Mouse (Mus musculus) left cerebral cortex, postnatal 10 days (tissue): ENCODE data around the gene Dll4. TPM values are rescaled to one million over a fixed set of nuclear protein-coding genes. Genes with fewer than 3 reads are reported as not detected.

ENCODE experiments used
- DNase-seq, 2 experiments: peaks; one replicate each; pipeline ENCODE4 v3.0.0; 2021 to 2022; ENCODE audit warnings: low spot score in 2 of 2, mixed read lengths in 1 of 2; ENCODE audit errors: extremely low spot score in 1 of 2
- intact Hi-C: fragments of 180-260 bp; cut with DNase I; formaldehyde crosslinking; loops from one replicate; pipeline ENCODE4 v1.15.1; 2025
- total RNA-seq, 2 experiments: library from RNA; stranded (reverse); gene quantifications; 2 replicates each; pipeline ENCODE4 v1.2.3; 2021

Dll4 gene
- total RNA-seq, 2 experiments from 2014 or later: 5.5 to 6.7 TPM

DNA sequence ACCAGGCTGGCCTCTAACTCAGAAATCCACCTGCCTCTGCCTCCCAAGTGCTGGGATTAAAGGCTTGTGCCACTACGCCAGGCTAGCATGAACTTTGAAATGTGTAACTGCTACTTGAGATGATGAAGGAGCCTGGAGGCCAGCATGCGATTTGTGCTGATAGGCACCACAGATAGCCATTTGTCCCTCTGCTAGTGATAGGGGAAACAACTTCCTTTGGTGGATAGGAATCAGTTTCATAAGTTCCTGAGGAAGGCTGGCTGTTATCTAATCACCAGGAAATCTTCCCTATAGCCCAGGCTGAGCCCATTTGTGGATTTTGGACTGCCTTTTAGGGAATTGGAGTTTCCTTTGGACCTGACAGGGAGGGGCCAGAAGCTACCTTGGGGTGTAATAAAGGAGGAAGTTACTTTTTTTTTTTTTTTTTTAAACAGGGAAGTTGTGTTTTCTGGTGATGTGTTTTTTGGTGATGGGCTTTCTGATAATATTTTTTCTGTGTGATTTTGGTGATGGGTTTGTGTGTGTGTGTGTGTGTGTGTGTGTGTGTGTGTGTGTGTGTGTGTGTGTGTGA lies 34.2 kb downstream of the Dll4 start:
- intact Hi-C loops: no loop called here
- no peak for DNase-seq

DNA sequence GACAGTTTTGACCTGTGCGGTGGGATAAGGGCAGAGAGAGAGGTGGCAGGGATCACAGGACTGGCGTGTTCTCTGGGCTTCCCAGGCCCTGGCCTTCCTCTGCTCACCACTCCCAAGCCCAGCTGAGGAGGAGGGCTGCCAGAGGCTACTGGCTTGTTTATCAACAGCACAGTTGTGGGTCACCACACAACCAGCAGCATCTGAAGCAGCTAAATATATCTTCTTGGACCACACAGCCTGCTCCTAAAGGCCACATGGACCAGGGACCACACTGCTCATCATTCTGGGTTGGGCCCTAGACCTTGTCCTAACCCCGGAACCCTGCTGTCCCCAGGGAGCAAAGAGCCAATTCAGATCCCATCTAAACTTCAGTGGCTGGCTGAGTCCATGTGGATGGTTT lies 39.4 kb downstream of the Dll4 start:
- DNase-seq: peak in 1 of 2 experiments; percentile 36
- intact Hi-C loops: no loop called here

- intact Hi-C loops: no loop called here
- no peak for DNase-seq
These were observed 41.8 kb downstream of the Dll4 start for GRCm38 (mm10) chr2:119367346-119367745.

DNA sequence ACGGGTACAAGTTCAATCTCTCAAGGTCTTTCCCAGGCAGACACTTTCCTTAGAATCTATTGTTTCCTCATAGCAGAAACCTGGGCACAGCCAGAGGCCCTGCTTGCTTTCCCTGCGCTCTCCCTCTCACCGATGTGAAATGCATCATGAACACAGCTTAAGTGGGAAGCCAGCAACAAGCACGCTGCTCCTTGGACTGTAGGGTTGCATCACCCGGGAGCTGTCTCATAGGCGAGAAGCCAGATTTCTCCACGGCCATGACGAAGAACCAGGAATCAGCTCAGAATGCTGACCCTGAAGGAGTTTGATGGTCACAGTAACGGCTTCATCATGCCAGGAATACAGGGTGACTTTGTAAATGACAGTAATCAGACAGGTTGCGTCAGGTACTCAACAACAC lies 44.5 kb downstream of the Dll4 start:
- intact Hi-C loops: no loop called here
- no peak for DNase-seq

DNA sequence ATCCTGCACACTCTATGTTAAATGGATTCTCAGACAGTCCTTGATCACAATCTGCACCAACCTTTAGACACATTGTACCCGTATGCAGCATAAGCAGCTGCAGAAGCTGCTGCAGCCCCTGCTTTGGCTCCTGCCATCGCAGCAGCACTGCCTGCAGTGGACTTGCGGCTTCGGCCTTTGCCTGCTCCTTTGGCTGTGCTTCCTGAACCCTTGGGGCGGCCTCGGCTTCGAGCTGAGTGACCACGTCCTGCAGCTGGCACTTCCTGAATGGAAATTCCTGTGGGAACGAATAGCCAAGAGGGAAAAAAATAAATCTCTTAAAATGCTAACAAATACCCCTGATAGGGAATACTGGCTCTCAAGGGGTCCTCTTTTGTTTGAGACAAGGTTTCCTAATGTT lies 51.7 kb downstream of the Dll4 start:
- intact Hi-C loops: no loop called here

DNA sequence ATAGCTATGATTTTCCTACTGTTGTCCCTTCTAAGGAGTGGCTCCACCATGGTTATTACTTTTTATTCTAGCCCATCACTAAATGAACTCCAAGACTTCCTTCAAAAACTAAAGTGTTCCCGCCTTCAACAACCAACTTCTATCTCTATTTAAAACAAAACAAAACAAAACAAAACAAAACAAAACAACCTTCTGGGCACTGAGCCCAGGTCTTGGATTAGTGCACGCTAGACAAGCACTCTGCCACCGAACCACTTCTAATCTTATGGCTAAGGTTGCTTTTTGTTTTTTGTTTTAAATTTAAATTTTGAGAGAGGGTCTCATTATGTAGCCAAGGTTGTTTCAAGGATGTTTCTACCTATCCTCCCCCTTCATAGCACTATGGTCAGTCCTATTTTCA lies 52.2 kb downstream of the Dll4 start:
- intact Hi-C loops: no loop called here
- DNase-seq: no peak

More for the DNA sequence above, 51.7 kb downstream of the Dll4 start:
- peak in 1 of 2 experiments; percentile 51 for DNase-seq

- intact Hi-C loops: no loop called here
These were observed 53.9 kb downstream of the Dll4 start for GRCm38 (mm10) chr2:119379455-119379854.

More at GRCm38 (mm10) chr2:119379455-119379854, 53.9 kb downstream of the Dll4 start:
- no peak for DNase-seq

Other genes with a start within 250 kb of the Dll4 start
- gene Rad51, start 213.0 kb upstream of the Dll4 start, total RNA-seq: 1 to 10 TPM; 2.8 to 3.6 TPM
- 10 to 100 TPM; 43.2 to 48.4 TPM for gene Rmdn3, start 168.8 kb upstream of the Dll4 start, total RNA-seq
- under 1 TPM in 1 of 2 experiments, not detected in 1; 0.59 TPM for gene Gchfr, start 158.0 kb upstream of the Dll4 start, total RNA-seq
- not detected for gene Gm14137, start 151.3 kb upstream of the Dll4 start, total RNA-seq
- 10 to 100 TPM; 36.0 to 36.4 TPM for gene Zfyve19, start 117.2 kb upstream of the Dll4 start, total RNA-seq
- 10 to 100 TPM; 18.0 to 19.1 TPM for gene Dnajc17, start 117.0 kb upstream of the Dll4 start, total RNA-seq
- not detected for gene Ppp1r14d, start 95.9 kb upstream of the Dll4 start, total RNA-seq
- 1 to 10 TPM in 1 of 2 experiments, under 1 TPM in 1; 0.28 to 1.4 TPM for gene Spint1, start 88.4 kb upstream of the Dll4 start, total RNA-seq
- 10 to 100 TPM; 14.3 to 16.3 TPM for gene Rhov, start 54.5 kb upstream of the Dll4 start, total RNA-seq
- gene Vps18, start 37.0 kb upstream of the Dll4 start, total RNA-seq: 10 to 100 TPM; 33.7 to 33.8 TPM
- 10 to 100 TPM; 10.1 to 10.6 TPM for gene Chac1, start 25.4 kb downstream of the Dll4 start, total RNA-seq
- 10 to 100 TPM; 20.7 to 21.0 TPM for gene Ino80, start 151.9 kb downstream of the Dll4 start, total RNA-seq
- under 1 TPM; 0.63 to 0.64 TPM for gene Exd1, start 221.8 kb downstream of the Dll4 start, total RNA-seq
- gene Chp1, start 221.9 kb downstream of the Dll4 start, total RNA-seq: 100 to 1,000 TPM; 108 to 110 TPM